Mouse (Mus musculus) kidney, postnatal 0 days (tissue): ENCODE results near the gene Clasp1. TPM values are rescaled to one million over a fixed set of nuclear protein-coding genes. Genes with fewer than 3 reads are reported as not detected.

Source experiments
- ATAC-seq: fragments of 200-750 bp; cut with Nextera tagmentation; replicated peaks from 2 replicates; pipeline ENCODE4 v1.8.0; 2017; ENCODE audit warnings: low read depth, moderate number of reproducible peaks, moderate TSS enrichment, moderate library complexity; ENCODE audit not compliant: low FRiP score
- DNase-seq: peaks from one replicate; pipeline ENCODE4 v3.0.0-alpha.2; 2016; ENCODE audit warnings: low spot score
- H3K27ac ChIP-seq: fragments of 300-500 bp; sonication (generic); 2 replicates; pipeline ENCODE4 v1.5.1; 2014; ENCODE audit warnings: mild to moderate bottlenecking
- H3K27me3 ChIP-seq: fragments of 300-500 bp; sonication (generic); 2 replicates; pipeline ENCODE4 v1.6.1; 2014; ENCODE audit warnings: low read length, mixed read lengths; ENCODE audit not compliant: insufficient read depth
- H3K36me3 ChIP-seq: fragments of 300-500 bp; sonication (generic); 2 replicates; pipeline ENCODE4 v1.6.1; 2014; ENCODE audit warnings: low read length, mixed read lengths; ENCODE audit not compliant: insufficient read depth
- H3K4me1 ChIP-seq: fragments of 300-500 bp; sonication (generic); replicated peaks from 2 replicates; pipeline ENCODE4 v1.6.1; 2014; ENCODE audit warnings: antibody characterized with exemption, low read length, mixed read lengths; ENCODE audit not compliant: insufficient read depth
- H3K4me2 ChIP-seq: fragments of 300-500 bp; sonication (generic); 2 replicates; pipeline ENCODE4 v1.6.1; 2014; ENCODE audit warnings: mild to moderate bottlenecking, low read length, moderate library complexity, mixed read lengths
- H3K4me3 ChIP-seq: fragments of 300-500 bp; sonication (generic); replicated peaks from 2 replicates; pipeline ENCODE4 v1.5.1; 2014; ENCODE audit warnings: low read depth, low read length
- H3K9ac ChIP-seq: fragments of 300-500 bp; sonication (generic); 2 replicates; pipeline ENCODE4 v1.6.1; 2014; ENCODE audit warnings: low read depth, low read length
- H3K9me3 ChIP-seq: fragments of 300-500 bp; sonication (generic); replicated peaks from 2 replicates; pipeline ENCODE4 v1.6.1; 2016; ENCODE audit warnings: low read length, inconsistent platforms, mixed read lengths
- CTCF ChIP-seq: IDR thresholded peaks from 2 replicates; pipeline ENCODE4 v1.5.1; 2016; ENCODE audit warnings: antibody characterized with exemption, low read depth, mild to moderate bottlenecking, moderate library complexity
- WGBS: fragments of 180-500 bp; shearing (Covaris S2); extraction: QIAGEN DNeasy Blood & Tissue Kit; methylation state at CpG from one replicate; pipeline ENCODE4 v1.1.7; 2014; 5-methylcytosine and 5-hydroxymethylcytosine counted together
- polyA plus RNA-seq: library from polyadenylated mRNA; unstranded; fragments of >200 nt; fragmentation: Nextera tagmentation; extraction: Ambion mirVana; gene quantifications from 2 replicates; pipeline ENCODE4 v1.2.1, GENCODE M21; 2015

Clasp1 gene
- polyA plus RNA-seq, 1 experiment from 2014 or later: 16.5 TPM

DNA sequence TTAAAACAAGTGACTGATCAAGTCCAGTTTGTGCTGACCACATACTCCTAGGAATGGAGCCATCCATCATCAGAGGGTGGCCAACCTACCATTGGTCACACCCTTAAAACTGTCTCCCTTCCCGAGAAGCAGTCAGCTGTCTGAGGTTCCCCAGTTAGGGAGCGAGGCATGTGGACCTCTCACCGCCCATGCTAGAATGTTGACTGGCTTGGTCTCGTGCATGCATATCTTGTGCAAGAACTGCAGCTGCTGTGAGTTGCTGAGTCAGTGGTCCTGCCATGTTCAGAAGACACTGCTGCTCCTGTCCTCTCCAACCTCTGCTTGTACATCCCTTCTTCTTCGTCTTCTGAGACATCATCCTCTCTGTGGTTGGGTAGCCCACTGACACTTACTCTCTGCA, 22.0 kb downstream of the Clasp1 start:
- WGBS: 85% methylated on average over 5 of the region's 5 CpGs
- H3K4me2 ChIP-seq: no peak overlapping the region
- ATAC-seq (no peak), DNase-seq (no peak)
- H3K4me3 ChIP-seq: no peak overlapping the region
- no peaks in the 10 kb centered on the region for H3K27me3 ChIP-seq
- peaks cover 4% of the 10 kb centered on the region; the same call in 1 of the 2 replicates for H3K36me3 ChIP-seq
- no peak overlapping the region for H3K27ac ChIP-seq
- no peaks in the 10 kb centered on the region for H3K4me1 ChIP-seq
- no peaks in the 10 kb centered on the region for H3K9me3 ChIP-seq
- no peak for TF ChIP-seq CTCF
- H3K9ac ChIP-seq: no peak overlapping the region

DNA sequence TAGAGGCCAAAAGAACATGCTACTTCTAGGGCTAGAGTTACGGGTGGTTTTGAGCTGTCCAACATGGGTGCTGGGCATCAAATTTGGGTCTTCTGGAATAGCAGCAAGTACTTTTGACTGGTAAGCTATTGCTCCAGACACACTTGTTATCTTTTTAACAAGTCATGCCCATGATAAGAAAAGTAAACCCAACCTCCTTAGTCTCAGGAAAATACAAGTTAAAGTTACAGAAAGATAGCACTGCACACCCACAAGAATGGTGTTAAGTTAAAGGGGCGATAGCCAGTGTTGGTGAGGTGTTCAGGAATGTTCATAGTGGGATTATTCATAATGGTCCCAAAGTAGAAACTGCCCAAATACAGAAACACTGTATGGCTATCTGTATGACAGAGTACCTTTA, 24.3 kb downstream of the Clasp1 start:
- Histone ChIP-seq H3K36me3 (peaks cover 4% of the 10 kb centered on the region; the same call in 1 of the 2 replicates), H3K9ac (no peak overlapping the region), H3K4me3 (no peak overlapping the region), H3K27ac (no peak overlapping the region), H3K4me2 (no peak overlapping the region), H3K9me3 (no peaks in the 10 kb centered on the region), H3K27me3 (no peaks in the 10 kb centered on the region), H3K4me1 (no peaks in the 10 kb centered on the region)
- no peak for TF ChIP-seq CTCF
- DNase-seq (no peak), ATAC-seq (no peak)
- 95% methylated on average over 2 of the region's 2 CpGs for WGBS

DNA sequence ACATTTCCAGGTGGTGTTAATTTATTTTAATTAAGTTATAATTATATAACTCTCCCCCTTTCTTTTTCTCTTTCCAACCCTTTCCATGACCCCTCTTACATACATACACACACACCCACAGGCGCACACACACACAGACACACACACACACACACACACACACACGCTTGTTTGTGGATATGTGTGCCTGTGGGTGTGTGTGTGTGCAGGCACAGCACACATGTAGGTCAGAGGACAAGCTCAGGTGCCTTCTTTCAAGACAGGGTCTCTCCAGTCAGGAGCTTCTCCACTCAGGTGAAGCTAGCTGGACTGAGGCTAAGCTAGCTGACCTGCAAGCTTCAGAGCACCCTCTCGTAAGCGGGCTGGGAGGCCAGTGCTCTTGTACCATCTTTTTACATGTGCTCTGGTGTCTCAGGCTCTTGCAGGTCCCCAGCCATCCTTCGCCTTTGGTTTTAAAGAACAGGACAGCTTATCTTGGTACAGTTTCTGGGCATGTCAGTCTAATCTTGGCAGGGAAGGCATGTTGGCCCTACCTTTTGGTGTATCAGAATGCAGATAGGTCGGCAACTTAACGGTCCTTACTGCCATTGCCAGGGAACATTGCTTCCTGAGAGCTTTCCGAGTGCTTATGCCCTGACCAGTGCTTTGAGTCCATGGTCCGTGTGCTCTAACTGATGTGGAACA, 28.3 kb downstream of the Clasp1 start:
- no peak for TF ChIP-seq CTCF
- DNase-seq (no peak), ATAC-seq (no peak)
- 83% methylated on average over 9 of the region's 9 CpGs for WGBS
- no peaks in the 10 kb centered on the region for H3K27me3 ChIP-seq
- H3K4me2 ChIP-seq: no peak overlapping the region
- H3K9ac ChIP-seq: no peak overlapping the region
- no peak overlapping the region for H3K27ac ChIP-seq
- H3K9me3 ChIP-seq: no peaks in the 10 kb centered on the region
- H3K36me3 ChIP-seq: peaks cover 10% of the 10 kb centered on the region; the same call in 1 of the 2 replicates
- H3K4me3 ChIP-seq: no peak overlapping the region
- no peaks in the 10 kb centered on the region for H3K4me1 ChIP-seq

DNA sequence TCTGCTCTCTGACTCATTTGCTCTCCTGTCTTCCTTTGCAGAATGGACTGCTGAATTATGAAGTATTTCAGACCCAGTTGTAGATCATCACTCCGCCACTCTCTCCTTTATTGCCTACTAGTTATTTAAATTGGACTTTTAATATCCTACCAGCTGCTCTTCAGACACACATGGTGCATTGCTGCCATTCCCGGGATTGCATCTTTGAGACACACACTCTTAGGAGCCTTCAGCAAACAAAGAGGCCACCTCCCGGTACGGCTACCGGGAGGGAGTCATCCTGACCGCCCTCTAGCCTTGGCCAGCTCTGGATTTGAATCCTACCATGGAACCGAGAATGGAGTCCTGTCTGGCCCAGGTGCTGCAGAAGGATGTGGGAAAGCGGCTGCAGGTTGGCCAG, 30.5 kb downstream of the Clasp1 start:
- H3K36me3 ChIP-seq: peaks cover 18% of the 10 kb centered on the region
- no peaks in the 10 kb centered on the region for H3K27me3 ChIP-seq
- TF ChIP-seq CTCF: no peak
- H3K27ac ChIP-seq: no peak overlapping the region
- no peak overlapping the region for H3K9ac ChIP-seq
- H3K4me2 ChIP-seq: no peak overlapping the region
- DNase-seq (no peak), ATAC-seq (no peak)
- no peaks in the 10 kb centered on the region for H3K9me3 ChIP-seq
- H3K4me3 ChIP-seq: no peak overlapping the region
- H3K4me1 ChIP-seq: no peaks in the 10 kb centered on the region
- WGBS: 87% methylated on average over 8 of the region's 8 CpGs

DNA sequence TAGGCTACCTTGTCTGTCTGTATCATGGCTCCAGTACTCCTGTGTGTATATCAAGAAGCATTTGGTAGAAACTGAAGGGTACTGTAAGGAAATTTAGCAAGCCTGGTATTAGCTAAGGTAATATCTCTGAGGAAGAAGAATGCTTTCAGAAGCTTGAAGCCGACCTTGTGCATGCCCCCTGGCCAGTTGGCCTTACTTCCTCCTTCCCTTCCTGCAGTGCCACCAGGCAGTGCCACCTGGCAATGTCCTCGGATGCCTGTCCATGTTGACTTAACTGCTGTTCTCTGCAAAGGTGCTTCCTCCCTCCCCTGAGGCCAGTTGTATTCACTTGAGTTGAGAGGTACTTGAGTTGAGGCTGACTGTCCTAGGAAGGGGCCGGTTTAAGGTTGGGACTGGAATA, 32.3 kb downstream of the Clasp1 start:
- no peak for DNase-seq
- Histone ChIP-seq H3K27me3 (no peaks in the 10 kb centered on the region), H3K4me2 (no peak overlapping the region), H3K36me3 (peaks cover 23% of the 10 kb centered on the region), H3K9ac (no peak overlapping the region), H3K4me1 (no peaks in the 10 kb centered on the region), H3K4me3 (no peak overlapping the region), H3K9me3 (no peaks in the 10 kb centered on the region), H3K27ac (no peak overlapping the region)
- 71% methylated on average over 3 of the region's 3 CpGs for WGBS
- no peak for ATAC-seq
- TF ChIP-seq CTCF: no peak

DNA sequence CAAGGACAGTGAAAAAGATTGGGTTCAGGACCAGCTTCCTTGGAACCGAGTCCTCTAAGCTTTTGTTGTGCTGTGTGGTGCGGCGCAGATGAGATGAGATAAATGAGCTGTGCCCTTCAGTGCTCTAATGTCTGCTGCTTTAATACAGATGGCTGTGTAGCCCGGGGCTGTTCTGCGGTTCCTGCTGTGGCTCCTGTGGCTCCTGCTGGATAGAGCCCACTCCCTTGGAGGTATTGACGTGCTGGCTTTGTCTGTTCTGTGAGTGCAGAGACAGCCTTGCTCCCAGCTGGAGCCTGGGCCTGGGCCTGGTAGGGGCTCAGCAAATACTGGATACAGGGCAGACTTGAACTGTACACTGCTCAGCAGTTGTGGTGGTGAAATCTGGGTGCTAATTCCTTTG, 34.0 kb downstream of the Clasp1 start:
- DNase-seq (no peak), ATAC-seq (no peak)
- Histone ChIP-seq H3K27me3 (no peaks in the 10 kb centered on the region), H3K4me1 (no peaks in the 10 kb centered on the region), H3K36me3 (peaks cover 23% of the 10 kb centered on the region), H3K4me3 (no peak overlapping the region), H3K9me3 (no peaks in the 10 kb centered on the region), H3K27ac (no peak overlapping the region), H3K4me2 (no peak overlapping the region), H3K9ac (no peak overlapping the region)
- 77% methylated on average over 6 of the region's 6 CpGs for WGBS
- TF ChIP-seq CTCF: no peak

DNA sequence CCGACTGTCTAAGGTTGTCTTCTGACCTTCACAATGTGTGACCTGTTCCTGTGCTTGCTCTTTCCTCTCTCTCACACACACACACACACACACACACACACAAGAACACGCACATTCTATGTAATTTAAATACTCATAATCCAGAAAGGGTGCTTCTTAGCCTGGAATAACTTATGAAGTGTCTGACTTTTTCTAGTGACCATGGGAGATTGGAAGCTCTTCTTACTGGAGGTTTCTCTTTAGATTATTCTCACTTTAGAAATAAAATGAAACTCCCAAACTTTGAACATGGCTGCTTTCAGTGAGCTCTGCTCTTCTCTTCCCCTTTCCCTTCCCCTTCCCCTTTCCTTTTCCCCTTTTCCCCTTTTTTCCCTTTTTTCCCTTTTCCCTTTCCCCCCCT, 37.1 kb downstream of the Clasp1 start:
- no peak overlapping the region for H3K9ac ChIP-seq
- no peaks in the 10 kb centered on the region for H3K9me3 ChIP-seq
- no peak overlapping the region for H3K27ac ChIP-seq
- no peaks in the 10 kb centered on the region for H3K27me3 ChIP-seq
- no peak overlapping the region for H3K4me3 ChIP-seq
- no peak overlapping the region for H3K4me2 ChIP-seq
- 0 out of 2 replicates have a peak, but pooled peaks cover 3% of the 10 kb centered on the region for H3K4me1 ChIP-seq
- no peak for TF ChIP-seq CTCF
- 96% methylated on average over 2 of the region's 2 CpGs for WGBS
- peaks cover 13% of the 10 kb centered on the region; the same call in 1 of the 2 replicates for H3K36me3 ChIP-seq
- DNase-seq (no peak), ATAC-seq (no peak)
